Mouse (Mus musculus): ENCODE measurements around the gene Cntn1.

GRCm38 (mm10) chr15:92200326-92200985 lies 149.5 kb downstream of the Cntn1 start:
- TF ChIP-seq POLR2A (IDR thresholded peaks at IDR 0.05; ENCODE audit: low read depth, low read length) (no peak), CTCF (conservative IDR thresholded peaks at IDR 0.05; ENCODE audit: insufficient read depth, insufficient read length, low read depth, low read length) (no peak)

Measured in kidney, adult 2 months (tissue).